In the genomic region with DNA sequence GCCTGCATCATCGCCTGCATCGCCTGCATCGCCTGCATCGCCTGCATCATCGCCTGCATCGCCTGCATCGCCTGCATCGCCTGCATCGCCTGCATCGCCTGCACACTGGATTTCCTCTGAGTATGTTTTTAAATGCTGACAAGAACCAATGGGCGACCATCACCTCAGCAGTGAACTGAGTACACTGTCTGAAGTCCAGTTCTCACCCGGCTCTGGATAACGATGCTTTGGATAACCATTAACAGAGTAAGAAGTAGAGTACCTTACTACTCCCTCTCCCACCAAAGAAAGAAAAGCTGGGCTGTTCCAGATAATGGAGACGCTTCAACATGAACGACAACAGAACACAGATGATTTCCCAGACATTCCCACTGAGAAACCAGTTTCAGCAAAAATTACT, we compare ENCODE assay signal across 27 mouse cellular contexts. TPM values are rescaled to one million over a fixed set of nuclear protein-coding genes. Genes with fewer than 3 reads are reported as not detected.
DNase-seq lines count a peak whose midpoint lies in the region; ATAC-seq lines count a peak whose summit lies in the region.
"Had no signal": no experiment of that assay in that cellular context is flagged by ENCODE, and none has a peak within 500 bp of the region (broad histone marks: within the 10 kb centered on the region; RNA-seq: fewer than 3 reads in every experiment).

No protein-coding gene starts in this region.

- no peaks in the 10 kb centered on the region for H3K9me3 ChIP-seq in kidney, embryonic 16.5 days (ENCODE audit: low read length)
- H3K9me3 ChIP-seq in kidney, embryonic 15.5 days (replicated peaks): no peaks in the 10 kb centered on the region
- H3K9me3 ChIP-seq: forebrain, embryonic 10.5 days; forebrain, embryonic 13.5 days; G1E; heart, embryonic 12.5 days; heart, embryonic 15.5 days; hindbrain, embryonic 10.5 days had no signal

- H3K9ac ChIP-seq in kidney, embryonic 16.5 days (replicated peaks; ENCODE audit: low read length): no peak overlapping the region
- H3K9ac ChIP-seq in kidney, embryonic 15.5 days: no peak overlapping the region
- H3K9ac ChIP-seq: forebrain, embryonic 13.5 days; heart, embryonic 12.5 days; heart, embryonic 15.5 days; hindbrain, embryonic 14.5 days had no signal

- no peak overlapping the region for H3K4me2 ChIP-seq in kidney, embryonic 16.5 days (replicated peaks; ENCODE audit: low read depth, low read length)
- no peak overlapping the region for H3K4me2 ChIP-seq in kidney, embryonic 15.5 days
- H3K4me2 ChIP-seq: forebrain, embryonic 13.5 days; heart, embryonic 12.5 days; heart, embryonic 15.5 days; hindbrain, embryonic 14.5 days had no signal

- peaks cover 7% of the 10 kb centered on the region for H3K4me1 ChIP-seq in kidney, embryonic 16.5 days (ENCODE audit: insufficient read depth, low read length)
- H3K4me1 ChIP-seq in kidney, embryonic 15.5 days: peaks cover 11% of the 10 kb centered on the region
- H3K4me1 ChIP-seq: forebrain, embryonic 10.5 days had no signal

- no peak overlapping the region for H3K4me3 ChIP-seq in kidney, embryonic 16.5 days (ENCODE audit: low read length)
- no peak overlapping the region for H3K4me3 ChIP-seq in kidney, embryonic 15.5 days (replicated peaks)
- H3K4me3 ChIP-seq: forebrain, embryonic 10.5 days; forebrain, embryonic 13.5 days; gastrocnemius, adult 2 months; heart, embryonic 12.5 days; heart, embryonic 15.5 days; hindbrain, embryonic 10.5 days had no signal

- 89% methylated on average over 15 of the region's 15 CpGs for WGBS in kidney, embryonic 16.5 days
- WGBS in kidney, embryonic 15.5 days: 92% methylated on average over 15 of the region's 15 CpGs

- H3K27me3 ChIP-seq in kidney, embryonic 16.5 days (ENCODE audit: insufficient read depth, low read length): no peaks in the 10 kb centered on the region
- no peaks in the 10 kb centered on the region for H3K27me3 ChIP-seq in kidney, embryonic 15.5 days
- H3K27me3 ChIP-seq: CH12.LX; forebrain, embryonic 13.5 days; heart, embryonic 12.5 days; heart, embryonic 15.5 days; Patski had no signal

- no peak for ATAC-seq in kidney, embryonic 16.5 days (ENCODE audit: low FRiP score, low TSS enrichment)
- ATAC-seq in kidney, embryonic 15.5 days (replicated peaks; ENCODE audit: low FRiP score): no peak
- ATAC-seq: forebrain, embryonic 13.5 days; forebrain, embryonic 16.5 days; Patski had no signal

- DNase-seq in kidney, adult 18-20 months: peak; percentile 43
- DNase-seq in kidney, adult 9 months: peak; percentile 86
- DNase-seq in kidney, postnatal 14 days: peak; percentile 48
- DNase-seq in yolk sac, embryonic 10.5 days (ENCODE audit: low spot score): peak; percentile 17
- no peak for DNase-seq in gastrocnemius, postnatal 4 days (ENCODE audit: low spot score in 2 of 2)
- DNase-seq: adrenal gland, postnatal 10 days; adrenal gland, postnatal 36 days; B cell, adult 2 months; cerebellum, adult 9-10 months; cerebellum, postnatal 14 days; gastrocnemius, adult 2 months; gastrocnemius, postnatal 14 days; heart, adult 18-20 months; heart, postnatal 10 days; heart, postnatal 36 days had no signal

- no peaks in the 10 kb centered on the region for H3K36me3 ChIP-seq in kidney, embryonic 16.5 days (ENCODE audit: insufficient read depth, low read length)
- H3K36me3 ChIP-seq in kidney, embryonic 15.5 days: 0 out of 2 replicates have a peak, but pooled peaks cover 3% of the 10 kb centered on the region
- H3K36me3 ChIP-seq: forebrain, embryonic 10.5 days; heart, embryonic 12.5 days; heart, embryonic 15.5 days had no signal

- H3K27ac ChIP-seq in kidney, embryonic 16.5 days (ENCODE audit: low read length): no peak overlapping the region
- no peak overlapping the region for H3K27ac ChIP-seq in kidney, embryonic 15.5 days
- H3K27ac ChIP-seq: forebrain, embryonic 10.5 days; forebrain, embryonic 13.5 days; gastrocnemius, adult 2 months; heart, embryonic 15.5 days; hindbrain, embryonic 14.5 days had no signal

RNA-seq across cellular contexts. Expression of a gene that starts 58.8 kb away (rescaled TPM):
- 128 and 129 TPM in 2 replicates for polyA plus RNA-seq in kidney, embryonic 16.5 days (2015; fragmentation: Nextera tagmentation; extraction: Ambion mirVana)
- 116 and 117 TPM in 2 replicates for polyA plus RNA-seq in kidney, embryonic 15.5 days (2015; fragmentation: Nextera tagmentation; extraction: Ambion mirVana)
- 100 to 1,000 TPM; 234 to 249 TPM for total RNA-seq in gastrocnemius, postnatal 4 days (2021)

Comparison
In these comparisons a context has a peak if more than half of its experiments do, and no peak if none do; other contexts are left out.
1. DNase-seq: peak in kidney, adult 18-20 months (single experiment), kidney, adult 9 months (single experiment), kidney, postnatal 14 days (single experiment) and yolk sac, embryonic 10.5 days (single experiment); none in gastrocnemius, postnatal 4 days (0 of 2).